Mouse (Mus musculus) cortical plate, adult 2 months (tissue): ENCODE results near the gene Stat5b.

Experiments used
- CTCF ChIP-seq: fragments of 200-500 bp; IDR thresholded peaks from 2 replicates; pipeline ENCODE4 v1.5.1; 2011; ENCODE audit warnings: mild to moderate bottlenecking, control low read depth, low read length; ENCODE audit not compliant: insufficient read depth; ENCODE audit errors: extremely low read depth
- POLR2A ChIP-seq: fragments of 200-500 bp; IDR thresholded peaks from 2 replicates; pipeline ENCODE4 v1.6.1; 2011; ENCODE audit warnings: mild to moderate bottlenecking, low read length, control low read depth; ENCODE audit not compliant: insufficient read depth; ENCODE audit errors: extremely low read depth

DNA sequence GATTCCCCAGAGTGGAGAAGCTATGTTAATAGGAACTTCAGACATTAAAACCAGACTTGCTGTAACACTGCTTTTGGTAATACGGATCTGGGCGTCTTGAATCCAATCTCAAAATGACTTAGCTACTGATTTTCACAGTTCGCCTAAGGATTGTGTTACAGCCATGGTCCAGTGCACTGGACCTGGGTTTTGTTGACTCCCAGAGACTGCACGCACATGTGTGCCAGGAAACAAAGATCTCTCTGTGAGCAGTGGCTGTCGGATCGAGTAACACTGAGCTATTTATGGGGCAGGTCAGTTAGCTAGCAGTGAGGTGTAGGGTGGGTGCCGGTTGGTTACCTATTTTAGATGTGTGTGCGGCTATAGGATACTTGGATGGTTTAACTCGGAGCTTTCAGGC lies 40.0 kb downstream of the Stat5b start:
- TF ChIP-seq POLR2A (no peak), CTCF (no peak)
